Mouse (Mus musculus) left cerebral cortex, postnatal 25 days (tissue): ENCODE results near the gene Tnfrsf21. TPM values are rescaled to one million over a fixed set of nuclear protein-coding genes. Genes with fewer than 3 reads are reported as not detected.

Experiments
- total RNA-seq, 2 experiments: library from RNA; stranded (reverse); gene quantifications; 2 replicates each; pipeline ENCODE4 v1.2.3; 2021

The Tnfrsf21 gene
- total RNA-seq, 2 experiments from 2014 or later, result 71.8 to 82.8 TPM

Other genes with a start within 250 kb of the Tnfrsf21 start
- 10 to 100 TPM; 18.3 to 22.6 TPM for gene Cd2ap, start 139.9 kb upstream of the Tnfrsf21 start, total RNA-seq